Mouse (Mus musculus): ENCODE measurements at regions not wholly inside any gene's neighbourhood (a gene's known extent, or its start where the extent isn't known, plus 50 kb on each side); places are given as distances from the start of the nearest gene placed in this dataset.

- 55% methylated on average over 1 of the region's 1 CpGs for WGBS
- no peak for TF ChIP-seq EP300 (IDR thresholded peaks at IDR 0.05; ENCODE audit: insufficient read depth, low read depth, low read length)
- TF ChIP-seq POLR2A (IDR thresholded peaks at IDR 0.05; ENCODE audit: insufficient read depth, low read depth, low read length): no peak
- no peak for TF ChIP-seq CTCF (IDR thresholded peaks at IDR 0.05)
- Histone ChIP-seq H3K4me1 (ENCODE audit: control insufficient read depth, insufficient read depth, low read length) (no peaks in the 10 kb centered on the region), H3K9ac (ENCODE audit: low read depth, low read length) (no peak overlapping the region), H3K79me2 (replicated peaks; ENCODE audit: control insufficient read depth, insufficient read depth, low read length) (no peaks in the 10 kb centered on the region), H3K36me3 (ENCODE audit: control insufficient read depth, insufficient read depth, low read length) (no peaks in the 10 kb centered on the region), H3K27me3 (ENCODE audit: control insufficient read depth, insufficient read depth, low read length) (no peaks in the 10 kb centered on the region), H3K27ac (no peak overlapping the region), H3K4me3 (no peak overlapping the region)
- intact Hi-C loops (cut with DNase I): no loop called here
- DNase-seq: no peak
Observed at GRCm38 (mm10) chr1:169160220-169160619, 371.0 kb downstream of the Nuf2 start.

- DNase-seq: no peak
- H3K36me3 ChIP-seq (ENCODE audit: control insufficient read depth, insufficient read depth, low read length): no peaks in the 10 kb centered on the region
- no peak overlapping the region for H3K9ac ChIP-seq (ENCODE audit: low read depth, low read length)
- intact Hi-C loops (cut with DNase I): no loop called here
- TF ChIP-seq POLR2A (IDR thresholded peaks at IDR 0.05; ENCODE audit: insufficient read depth, low read depth, low read length) (no peak), CTCF (IDR thresholded peaks at IDR 0.05) (no peak), EP300 (IDR thresholded peaks at IDR 0.05; ENCODE audit: insufficient read depth, low read depth, low read length) (no peak)
- H3K79me2 ChIP-seq (replicated peaks; ENCODE audit: control insufficient read depth, insufficient read depth, low read length): no peaks in the 10 kb centered on the region
- H3K4me1 ChIP-seq (ENCODE audit: control insufficient read depth, insufficient read depth, low read length): no peaks in the 10 kb centered on the region
- H3K27me3 ChIP-seq (ENCODE audit: control insufficient read depth, insufficient read depth, low read length): no peaks in the 10 kb centered on the region
- no peak overlapping the region for H3K4me3 ChIP-seq
- H3K27ac ChIP-seq: no peak overlapping the region
Observed at GRCm38 (mm10) chr1:169159786-169160185, 371.5 kb downstream of the Nuf2 start.

DNA sequence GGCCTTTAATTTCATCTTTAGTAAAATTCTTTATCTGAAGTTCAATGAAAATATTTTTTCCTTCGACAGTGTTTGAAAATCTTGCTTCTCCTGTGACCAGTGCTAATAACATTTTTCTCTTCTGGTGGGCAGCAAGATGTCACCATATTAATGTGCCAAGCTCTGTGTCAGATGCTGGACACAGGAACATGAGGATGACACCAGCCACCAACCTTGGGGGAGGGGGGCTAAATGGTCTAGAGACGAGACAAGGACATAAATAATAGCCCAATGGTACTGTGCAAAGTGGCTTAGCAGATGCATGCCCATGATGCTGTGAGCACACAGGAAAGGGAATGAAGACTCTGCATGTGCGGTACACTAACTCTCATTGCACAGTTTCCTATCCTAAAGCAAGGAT is 373.8 kb downstream of the Nuf2 start:
- H3K27ac ChIP-seq: no peak overlapping the region
- no peaks in the 10 kb centered on the region for H3K4me1 ChIP-seq (ENCODE audit: control insufficient read depth, insufficient read depth, low read length)
- intact Hi-C loops (cut with DNase I): no loop called here
- H3K79me2 ChIP-seq (replicated peaks; ENCODE audit: control insufficient read depth, insufficient read depth, low read length): no peaks in the 10 kb centered on the region
- H3K27me3 ChIP-seq (ENCODE audit: control insufficient read depth, insufficient read depth, low read length): no peaks in the 10 kb centered on the region
- TF ChIP-seq CTCF (IDR thresholded peaks at IDR 0.05): no peak
- no peak for TF ChIP-seq POLR2A (IDR thresholded peaks at IDR 0.05; ENCODE audit: insufficient read depth, low read depth, low read length)
- TF ChIP-seq EP300 (IDR thresholded peaks at IDR 0.05; ENCODE audit: insufficient read depth, low read depth, low read length): no peak
- H3K9ac ChIP-seq (ENCODE audit: low read depth, low read length): no peak overlapping the region
- no peak overlapping the region for H3K4me3 ChIP-seq
- H3K36me3 ChIP-seq (ENCODE audit: control insufficient read depth, insufficient read depth, low read length): no peaks in the 10 kb centered on the region
- 78% methylated on average over 3 of the region's 3 CpGs for WGBS
- no peak for DNase-seq

GRCm38 (mm10) chr1:169156875-169157274 is 374.4 kb downstream of the Nuf2 start:
- TF ChIP-seq POLR2A (IDR thresholded peaks at IDR 0.05; ENCODE audit: insufficient read depth, low read depth, low read length) (no peak), CTCF (IDR thresholded peaks at IDR 0.05) (no peak), EP300 (IDR thresholded peaks at IDR 0.05; ENCODE audit: insufficient read depth, low read depth, low read length) (no peak)
- DNase-seq: no peak
- H3K4me1 ChIP-seq (ENCODE audit: control insufficient read depth, insufficient read depth, low read length): no peaks in the 10 kb centered on the region
- no peaks in the 10 kb centered on the region for H3K27me3 ChIP-seq (ENCODE audit: control insufficient read depth, insufficient read depth, low read length)
- intact Hi-C loops (cut with DNase I): no loop called here
- no peak overlapping the region for H3K4me3 ChIP-seq
- H3K9ac ChIP-seq (ENCODE audit: low read depth, low read length): no peak overlapping the region
- no peak overlapping the region for H3K27ac ChIP-seq
- 81% methylated on average over 4 of the region's 4 CpGs for WGBS
- no peaks in the 10 kb centered on the region for H3K36me3 ChIP-seq (ENCODE audit: control insufficient read depth, insufficient read depth, low read length)
- H3K79me2 ChIP-seq (replicated peaks; ENCODE audit: control insufficient read depth, insufficient read depth, low read length): no peaks in the 10 kb centered on the region

DNA sequence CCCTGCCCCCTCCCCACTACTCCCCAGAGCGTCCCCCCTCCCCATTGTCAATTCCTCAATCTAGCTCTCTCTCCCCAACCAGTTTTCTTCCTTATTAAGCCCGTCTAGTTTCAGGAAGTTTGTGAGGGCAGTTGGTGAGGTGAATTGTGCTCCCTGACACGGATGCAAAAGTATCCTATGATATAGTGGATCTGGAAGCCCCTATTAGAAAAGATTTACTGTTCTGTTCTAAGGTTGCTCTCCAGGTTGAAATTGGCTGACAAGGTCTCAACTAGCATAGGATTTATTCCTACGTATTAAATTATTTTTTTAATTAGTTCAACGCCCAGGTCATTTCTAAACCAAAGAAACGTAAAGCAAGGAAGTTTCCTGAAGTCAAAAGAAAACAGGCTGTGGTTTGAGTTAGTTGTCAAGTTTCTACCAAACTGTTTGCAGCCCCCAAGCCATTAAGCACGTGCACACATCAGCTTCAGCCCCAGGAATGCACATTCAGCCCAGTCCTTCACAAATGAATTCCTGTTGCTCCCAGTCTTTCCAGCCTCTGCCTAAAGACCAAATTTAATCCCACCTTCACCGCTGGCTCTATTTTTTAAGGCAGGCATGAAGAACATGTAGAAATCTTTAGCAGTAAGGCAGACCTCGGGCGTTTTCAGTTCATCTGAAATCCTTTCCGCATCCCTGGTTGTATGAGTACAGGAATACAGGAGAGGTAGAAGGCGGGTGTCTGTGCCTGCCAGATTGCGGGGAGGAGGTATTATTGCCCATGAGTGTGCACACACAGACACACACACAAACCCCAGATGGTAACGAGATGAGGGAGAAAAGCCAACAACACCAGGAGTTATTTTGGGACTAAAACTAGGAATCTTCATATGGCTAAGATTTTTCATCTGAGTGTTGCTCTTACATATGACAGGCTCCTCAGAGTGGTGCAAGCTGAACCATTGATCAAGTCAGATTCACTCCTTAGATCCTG is 375.5 kb downstream of the Nuf2 start:
- no peaks in the 10 kb centered on the region for H3K4me1 ChIP-seq (ENCODE audit: control insufficient read depth, insufficient read depth, low read length)
- TF ChIP-seq EP300 (IDR thresholded peaks at IDR 0.05; ENCODE audit: insufficient read depth, low read depth, low read length) (no peak), POLR2A (IDR thresholded peaks at IDR 0.05; ENCODE audit: insufficient read depth, low read depth, low read length) (no peak)
- H3K4me3 ChIP-seq: no peak overlapping the region
- 76% methylated on average over 14 of the region's 14 CpGs for WGBS
- DNase-seq: no peak
- intact Hi-C loops (cut with DNase I): no loop called here
- no peak overlapping the region for H3K9ac ChIP-seq (ENCODE audit: low read depth, low read length)
- no peak overlapping the region for H3K27ac ChIP-seq
- no peaks in the 10 kb centered on the region for H3K79me2 ChIP-seq (replicated peaks; ENCODE audit: control insufficient read depth, insufficient read depth, low read length)
- H3K27me3 ChIP-seq (ENCODE audit: control insufficient read depth, insufficient read depth, low read length): no peaks in the 10 kb centered on the region
- no peaks in the 10 kb centered on the region for H3K36me3 ChIP-seq (ENCODE audit: control insufficient read depth, insufficient read depth, low read length)

DNA sequence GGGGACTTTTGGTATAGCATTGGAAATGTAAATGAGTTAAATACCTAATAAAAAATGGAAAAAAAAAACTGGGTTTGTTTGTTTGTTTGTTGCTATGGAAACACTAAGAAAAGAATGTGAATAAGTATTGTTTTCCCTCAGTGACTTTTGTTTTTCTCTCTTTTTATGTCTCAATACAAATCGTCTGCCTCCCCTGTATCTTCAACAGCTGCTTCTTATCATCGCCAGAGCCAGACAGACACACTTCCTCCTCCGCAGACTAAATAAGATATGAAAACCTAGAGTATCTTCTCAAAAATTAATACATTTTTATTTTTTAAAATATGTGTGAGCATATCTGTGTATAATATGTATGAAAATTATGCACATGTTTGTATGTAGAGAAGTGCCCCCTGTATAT is 389.0 kb downstream of the Nuf2 start:
- Histone ChIP-seq H3K4me3 (no peak overlapping the region), H3K4me1 (ENCODE audit: control insufficient read depth, insufficient read depth, low read length) (no peaks in the 10 kb centered on the region), H3K36me3 (ENCODE audit: control insufficient read depth, insufficient read depth, low read length) (no peaks in the 10 kb centered on the region), H3K9ac (ENCODE audit: low read depth, low read length) (no peak overlapping the region), H3K27ac (no peak overlapping the region), H3K79me2 (replicated peaks; ENCODE audit: control insufficient read depth, insufficient read depth, low read length) (no peaks in the 10 kb centered on the region), H3K27me3 (ENCODE audit: control insufficient read depth, insufficient read depth, low read length) (no peaks in the 10 kb centered on the region)
- no peak for DNase-seq
- TF ChIP-seq EP300 (IDR thresholded peaks at IDR 0.05; ENCODE audit: insufficient read depth, low read depth, low read length) (no peak), POLR2A (IDR thresholded peaks at IDR 0.05; ENCODE audit: insufficient read depth, low read depth, low read length) (no peak), CTCF (IDR thresholded peaks at IDR 0.05) (no peak)
- intact Hi-C loops (cut with DNase I): no loop called here
- WGBS: 43% methylated on average over 3 of the region's 3 CpGs
